Mouse (Mus musculus) gastrocnemius, postnatal 14 days (tissue): ENCODE results near the gene Ddc. TPM values are rescaled to one million over a fixed set of nuclear protein-coding genes. Genes with fewer than 3 reads are reported as not detected.

ENCODE experiments used
- DNase-seq: peaks from one replicate; pipeline ENCODE4 v3.0.0; 2021; ENCODE audit warnings: mixed read lengths
- intact Hi-C: fragments of 180-260 bp; cut with DNase I; formaldehyde crosslinking; loops from one replicate; pipeline ENCODE4 v1.15.1; 2025; ENCODE audit warnings: low total_unique reads
- total RNA-seq, 2 experiments: library from RNA; stranded (reverse); gene quantifications; 2 replicates each; pipeline ENCODE4 v1.2.3; 2021

Gene Ddc
- total RNA-seq, 2 experiments from 2014 or later = 20.5 to 28.2 TPM

GRCm38 (mm10) chr11:11922106-11922505 is 24.2 kb upstream of the Ddc start:
- intact Hi-C loops = no loop called here

DNA sequence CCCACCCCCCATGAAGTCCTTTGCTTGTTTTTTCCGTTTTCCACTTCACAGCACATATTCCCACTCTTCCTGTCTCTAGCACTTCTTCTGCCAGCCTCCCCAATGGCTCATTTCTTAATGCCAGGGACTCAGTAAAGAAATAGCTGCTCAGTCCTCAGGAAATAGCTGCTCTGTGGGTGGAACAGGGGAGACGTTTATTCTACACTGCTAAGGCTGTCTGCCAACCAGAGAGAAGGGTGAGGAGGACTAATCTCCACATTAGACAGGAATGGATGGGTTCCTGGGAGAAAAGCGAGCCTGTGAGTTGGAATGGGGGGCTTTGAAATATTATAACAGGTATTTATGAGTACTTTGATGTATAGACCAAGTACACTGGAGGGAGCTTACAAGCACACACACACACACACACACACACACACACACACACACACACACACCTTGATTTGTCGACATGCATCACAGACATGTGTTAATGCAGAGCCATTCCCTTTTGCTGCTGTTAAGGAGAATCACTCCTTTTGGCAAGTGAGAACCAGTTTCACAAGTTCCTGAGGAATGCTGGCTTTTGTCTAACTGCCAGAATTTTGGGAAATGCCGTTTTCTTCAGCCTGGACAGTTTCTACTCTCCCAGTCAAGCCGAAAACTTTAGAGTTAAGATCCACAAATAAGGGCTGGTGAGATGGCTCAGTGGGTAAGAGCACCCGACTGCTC is 9.9 kb upstream of the Ddc start:
- intact Hi-C loops = no loop called here
- no peak for DNase-seq

More at GRCm38 (mm10) chr11:11922106-11922505, 24.2 kb upstream of the Ddc start:
- no peak for DNase-seq

GRCm38 (mm10) chr11:11905518-11905917 is 7.6 kb upstream of the Ddc start:
- DNase-seq = no peak
- intact Hi-C loops = no loop called here

GRCm38 (mm10) chr11:11904995-11905394 is 7.1 kb upstream of the Ddc start:
- DNase-seq = no peak
- intact Hi-C loops = no loop called here

- intact Hi-C loops = no loop called here
Observed at GRCm38 (mm10) chr11:11901509-11901908, 3.6 kb upstream of the Ddc start.

GRCm38 (mm10) chr11:11898496-11898895 is 552 bp upstream of the Ddc start:
- DNase-seq = no peak
- intact Hi-C loops = no loop called here

More at GRCm38 (mm10) chr11:11901509-11901908, 3.6 kb upstream of the Ddc start:
- DNase-seq = no peak

DNA sequence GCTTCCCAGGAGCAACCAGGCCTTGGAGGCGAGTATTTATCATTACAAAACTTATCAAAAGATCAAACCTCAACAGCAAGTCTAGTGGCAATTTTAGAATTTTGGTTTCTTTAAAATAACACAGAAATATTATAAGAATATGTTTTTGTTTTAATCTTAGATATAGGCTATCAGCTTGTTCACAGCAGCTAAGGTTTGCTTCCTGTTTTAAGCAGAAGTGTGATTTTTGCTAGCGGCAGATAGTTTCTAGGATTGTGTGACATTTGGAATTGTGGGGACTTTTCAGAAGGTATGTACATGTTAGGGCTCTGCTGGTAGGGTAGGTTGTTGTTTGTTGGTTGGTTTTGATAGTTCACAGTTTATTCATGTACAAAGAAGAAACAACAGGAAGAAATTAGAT is 2.5 kb downstream of the Ddc start:
- DNase-seq = no peak
- intact Hi-C loops = no loop called here

DNA sequence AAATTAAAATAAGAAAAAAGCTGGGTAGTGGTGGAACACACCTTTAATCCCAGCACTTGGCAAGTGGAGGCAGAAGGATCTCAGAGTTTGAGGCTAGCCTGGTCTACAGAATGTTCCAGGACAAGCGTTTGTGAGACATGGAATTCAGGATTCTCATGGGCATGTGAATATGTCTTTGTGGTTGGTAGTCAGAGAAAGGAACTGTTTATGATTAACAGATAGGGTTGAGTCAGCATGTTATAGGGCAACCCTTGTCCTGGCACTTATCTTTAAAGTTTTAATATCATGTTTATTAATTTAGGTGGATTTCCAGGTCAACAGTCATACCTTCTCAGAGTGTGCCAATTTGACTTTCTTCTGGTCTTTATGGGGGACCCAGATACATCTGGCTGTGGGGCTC is 4.2 kb downstream of the Ddc start:
- no peak for DNase-seq
- intact Hi-C loops = no loop called here

GRCm38 (mm10) chr11:11892993-11893602 is 4.8 kb downstream of the Ddc start:
- intact Hi-C loops = no loop called here
- DNase-seq = no peak

DNA sequence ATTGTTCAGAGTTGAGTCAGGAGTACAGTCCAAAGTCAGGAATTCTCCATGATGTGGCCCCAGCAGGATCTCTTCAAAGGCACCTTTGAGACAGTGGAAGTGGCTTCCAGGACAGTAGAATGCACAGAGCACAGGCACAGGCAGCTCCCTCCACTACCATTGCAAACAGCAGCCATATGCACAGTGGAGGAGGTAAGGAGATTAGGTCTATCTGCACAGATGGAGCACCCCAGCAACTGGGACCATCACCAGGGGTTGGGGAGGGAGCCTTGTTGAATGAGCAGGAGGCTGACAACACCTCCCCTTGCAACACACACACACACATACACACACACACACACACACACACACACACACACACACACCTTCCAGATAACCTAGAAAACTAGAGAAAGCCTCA is 6.1 kb downstream of the Ddc start:
- intact Hi-C loops = no loop called here
- DNase-seq = no peak

DNA sequence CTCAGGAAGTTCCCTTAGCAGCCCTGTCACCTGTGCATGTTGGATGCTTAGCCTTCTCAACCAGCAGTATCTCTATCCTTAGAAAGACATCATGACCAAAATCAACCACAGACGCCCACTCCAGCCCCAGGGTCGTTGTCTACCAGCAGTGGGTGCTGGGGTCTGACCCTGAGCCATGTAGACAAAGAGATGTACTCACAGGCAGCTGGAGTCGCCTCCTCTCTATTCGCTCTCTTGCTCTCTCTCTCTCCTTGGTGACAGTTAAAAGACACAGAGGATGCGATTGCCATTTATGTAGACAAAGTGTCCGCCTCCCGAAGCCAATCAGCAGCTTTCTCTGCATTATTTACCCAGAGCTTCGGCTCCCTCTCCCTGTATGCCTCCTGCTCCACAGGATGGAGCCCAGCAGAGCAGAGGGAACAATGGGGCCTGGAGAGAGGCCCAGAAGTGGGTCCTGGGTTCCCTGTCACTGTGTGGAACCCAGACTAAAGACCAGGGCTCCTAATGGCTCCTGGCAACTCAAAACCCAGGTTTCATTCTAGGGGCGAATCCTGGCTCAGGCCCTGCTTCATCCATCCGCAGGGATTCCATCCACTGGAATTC is 7.7 kb downstream of the Ddc start:
- DNase-seq = no peak
- intact Hi-C loops = no loop called here

- intact Hi-C loops = no loop called here
- DNase-seq = no peak
Observed at GRCm38 (mm10) chr11:11888727-11889126, 9.2 kb downstream of the Ddc start.

GRCm38 (mm10) chr11:11888051-11888450 is 9.9 kb downstream of the Ddc start:
- no peak for DNase-seq
- intact Hi-C loops = no loop called here

- intact Hi-C loops = no loop called here
- DNase-seq = no peak
Observed at GRCm38 (mm10) chr11:11886403-11886998, 11.4 kb downstream of the Ddc start.

- intact Hi-C loops = no loop called here
- no peak for DNase-seq
Observed at GRCm38 (mm10) chr11:11885921-11886320, 12.0 kb downstream of the Ddc start.

GRCm38 (mm10) chr11:11885246-11885643 is 12.7 kb downstream of the Ddc start:
- intact Hi-C loops = no loop called here
- DNase-seq = no peak

- DNase-seq = no peak
- intact Hi-C loops = no loop called here
Observed at GRCm38 (mm10) chr11:11884533-11885245, 13.3 kb downstream of the Ddc start.

- DNase-seq = no peak
- intact Hi-C loops = no loop called here
Observed at GRCm38 (mm10) chr11:11881783-11882155, 16.2 kb downstream of the Ddc start.

- intact Hi-C loops = no loop called here
- no peak for DNase-seq
Observed at GRCm38 (mm10) chr11:11881026-11881782, 16.7 kb downstream of the Ddc start.
